In the genomic region with DNA sequence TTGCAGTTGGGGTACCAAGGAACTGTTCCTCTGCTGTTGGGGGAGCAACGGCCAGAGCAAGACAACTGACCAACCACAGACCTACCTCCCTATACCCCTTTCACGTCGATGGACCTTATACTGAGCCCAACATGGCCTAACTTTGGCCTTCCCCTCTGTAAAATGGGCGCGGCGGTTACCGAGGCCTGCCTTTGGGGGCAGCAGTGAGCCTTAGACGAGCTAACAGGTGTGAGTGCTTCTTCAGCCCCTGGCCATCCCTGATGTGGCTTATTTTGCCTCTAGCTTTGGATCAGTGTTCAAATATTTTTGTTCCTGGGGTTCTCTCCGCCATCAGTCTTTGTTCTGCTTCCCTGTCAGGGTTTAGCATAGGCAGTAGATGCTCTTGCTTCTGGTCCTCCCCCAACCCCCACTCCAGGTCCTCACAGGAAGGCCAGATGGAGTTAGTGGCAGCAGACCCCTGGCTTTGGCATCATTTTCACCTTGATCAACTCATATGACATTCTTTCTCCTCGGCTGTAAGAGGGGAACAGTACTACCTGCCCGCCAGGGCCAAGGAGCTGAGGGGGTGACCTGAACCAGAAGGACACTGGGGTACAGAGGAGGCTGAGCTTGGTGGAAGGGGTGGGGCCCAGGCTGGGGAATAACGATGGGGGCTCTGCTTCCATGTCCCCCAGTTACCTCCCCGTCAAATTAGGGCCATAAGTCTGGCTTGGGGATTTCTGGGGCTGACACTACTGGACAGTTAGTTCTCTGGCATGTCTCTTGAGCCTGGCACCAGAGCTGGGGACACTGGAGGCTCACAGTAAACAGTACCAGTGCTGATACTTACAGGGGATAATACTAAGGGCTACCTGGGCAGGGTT, we compare ENCODE assay signal across 1 mouse cellular context.
TF ChIP-seq lines count a peak whose summit lies in the region.

No protein-coding gene starts in this region.

TF ChIP-seq in MEL, 35 proteins besides CTCF, POLR2A, EP300 and RAD21:
- no peak for TF ChIP-seq MAZ (IDR thresholded peaks at IDR 0.05; ENCODE audit: low read depth, low read length)
- TF ChIP-seq ZNF384 (IDR thresholded peaks at IDR 0.05; ENCODE audit: low read depth, low read length) = no peak
- no peak for TF ChIP-seq ETS1 (IDR thresholded peaks at IDR 0.05; ENCODE audit: low read depth, low read length)
- TF ChIP-seq CHD1 (IDR thresholded peaks at IDR 0.05; ENCODE audit: low read depth, low read length) = no peak
- TF ChIP-seq TCF12 (IDR thresholded peaks at IDR 0.05; ENCODE audit: low read depth, low read length) = no peak
- no peak for TF ChIP-seq NELFE (IDR thresholded peaks at IDR 0.05; ENCODE audit: low read depth, low read length)
- no peak for TF ChIP-seq POLR2AphosphoS5 (IDR thresholded peaks at IDR 0.05; ENCODE audit: borderline replicate concordance, low read depth, low read length)
- no peak for TF ChIP-seq MXI1 (IDR thresholded peaks at IDR 0.05; ENCODE audit: low read depth, low read length)
- no peak for TF ChIP-seq GABPA (IDR thresholded peaks at IDR 0.05; ENCODE audit: low read depth, low read length)
- no peak for TF ChIP-seq NRF1 (IDR thresholded peaks at IDR 0.05; ENCODE audit: insufficient read depth, low read depth, low read length, poor library complexity, severe bottlenecking)
- TF ChIP-seq CHD2 (IDR thresholded peaks at IDR 0.05; ENCODE audit: low read length) = no peak
- no peak for TF ChIP-seq MYC (IDR thresholded peaks at IDR 0.05; ENCODE audit: low read depth, low read length)
- no peak for TF ChIP-seq MAX (IDR thresholded peaks at IDR 0.05; ENCODE audit: low read length)
